Mouse (Mus musculus): ENCODE measurements around the gene Wdr66.
"Not testable (repeated sequence)": the region's sequence is repeated elsewhere in the genome, so short reads cannot be mapped to it uniquely, and the experiment has no call there.

Gene Wdr66

GRCm38 (mm10) chr5:123251834-123252233 is at the start of gene Wdr66:
Gene Wdr66, plus strand, starts transcription at chr5:123252102.
- DNase-seq (ENCODE audit: low spot score in 2 of 2) = peak; percentile 97

DNA sequence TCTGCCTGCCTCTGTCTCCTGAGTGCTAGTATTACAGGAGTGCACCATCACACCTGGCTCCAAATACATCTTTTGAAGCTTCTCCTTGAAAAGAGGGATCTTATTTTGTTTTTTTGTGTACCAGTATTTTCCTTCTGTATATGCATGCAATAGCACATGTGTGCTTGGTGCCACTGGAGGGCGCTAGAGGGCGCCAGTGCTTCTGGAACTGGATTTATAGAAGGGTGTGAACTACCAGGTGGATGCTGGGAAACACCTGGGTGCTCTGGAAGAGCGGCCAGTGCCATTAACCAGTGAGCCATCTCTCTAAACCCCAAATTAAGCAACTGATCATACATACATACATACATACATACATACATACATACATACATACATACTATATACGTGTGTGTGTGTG is 49.1 kb upstream of the Wdr66 start:
- not testable (repeated sequence) for DNase-seq (ENCODE audit: low spot score in 2 of 2)

DNA sequence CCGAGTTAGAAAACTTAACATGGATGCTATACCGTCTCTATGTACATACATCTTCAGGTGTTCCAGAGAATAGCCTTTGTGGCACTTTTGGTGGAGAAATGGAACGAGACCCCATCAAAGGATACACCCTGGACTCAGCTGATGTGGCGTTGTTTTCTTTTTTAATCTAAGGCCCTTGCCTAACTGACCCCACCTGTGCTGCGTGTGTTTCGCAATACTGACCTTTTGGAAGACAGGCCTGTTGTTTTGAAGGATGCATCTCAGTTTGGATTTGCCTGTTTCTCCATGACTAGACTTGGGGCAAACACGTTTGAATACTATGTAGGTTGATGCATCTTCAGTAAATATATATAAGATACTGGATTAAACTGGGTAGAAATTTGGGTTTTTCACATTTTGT is 48.3 kb upstream of the Wdr66 start:
- DNase-seq (ENCODE audit: low spot score in 2 of 2) = not testable (repeated sequence)

DNA sequence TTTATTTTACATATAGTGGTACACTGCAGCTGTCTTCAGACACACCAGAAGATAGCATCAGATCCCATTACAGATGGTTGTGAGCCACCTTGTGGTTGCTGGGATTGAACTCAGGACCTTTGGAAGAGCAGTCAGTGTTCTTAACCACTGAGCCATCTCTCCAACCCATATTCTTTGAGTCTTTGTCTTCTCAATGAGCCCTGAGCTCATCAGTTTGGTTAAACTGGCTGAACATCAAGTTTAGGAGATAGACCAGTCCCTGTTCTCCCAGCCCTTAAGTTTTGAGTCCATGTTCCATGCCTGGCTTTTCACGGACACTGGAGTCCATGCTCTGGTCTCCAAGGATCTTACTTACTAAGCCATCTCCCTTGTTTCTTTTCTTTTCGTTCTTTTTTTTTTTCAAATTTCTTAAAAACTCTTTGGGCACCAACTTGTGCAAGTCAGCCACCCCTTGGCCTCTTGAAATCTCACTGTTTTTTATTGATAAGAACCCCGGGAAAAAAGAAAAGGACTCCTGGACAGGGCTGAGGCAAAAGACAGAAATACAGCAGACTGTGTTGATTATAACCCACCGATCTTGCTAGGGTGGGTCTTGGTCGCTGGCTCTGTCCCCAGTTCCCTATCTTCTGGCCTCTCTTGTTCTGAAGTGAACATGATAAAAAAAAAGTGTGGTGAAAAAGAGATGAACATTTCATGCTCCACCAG is 29.4 kb upstream of the Wdr66 start:
- not testable (repeated sequence) for DNase-seq (ENCODE audit: low spot score in 2 of 2)

DNA sequence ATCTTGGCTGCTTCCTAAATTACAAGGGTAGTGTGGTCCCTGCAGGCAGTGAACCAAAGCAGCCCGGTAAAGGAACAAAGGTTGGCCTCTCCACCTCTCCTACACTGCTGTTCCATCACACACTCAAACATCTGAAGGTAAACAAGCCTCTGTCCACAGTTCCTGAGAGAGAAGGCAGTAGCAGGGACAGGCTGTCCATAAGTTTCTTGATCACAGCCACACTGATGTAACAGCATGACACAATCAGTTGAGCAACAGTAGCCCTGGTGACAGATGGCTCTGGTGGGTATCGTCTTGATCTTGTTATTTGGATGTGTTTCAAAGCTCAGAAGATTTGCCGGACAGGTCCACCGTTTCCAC is 28.9 kb upstream of the Wdr66 start:
- no peak for DNase-seq (ENCODE audit: low spot score in 2 of 2)

DNA sequence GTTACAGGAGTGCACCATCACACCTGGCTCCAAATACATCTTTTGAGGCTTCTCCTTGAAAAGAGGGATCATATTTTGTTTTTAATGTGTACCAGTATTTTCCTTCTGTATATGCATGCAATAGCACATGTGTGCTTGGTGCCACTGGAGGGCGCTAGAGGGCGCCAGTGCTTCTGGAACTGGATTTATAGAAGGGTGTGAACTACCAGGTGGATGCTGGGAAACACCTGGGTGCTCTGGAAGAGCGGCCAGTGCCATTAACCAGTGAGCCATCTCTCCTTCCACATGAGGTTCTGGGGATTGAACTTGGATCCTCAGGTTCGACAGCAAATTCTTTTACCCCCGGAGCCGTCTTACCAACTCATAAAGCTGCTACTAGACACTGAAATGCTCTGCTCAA is 28.0 kb upstream of the Wdr66 start:
- DNase-seq (ENCODE audit: low spot score in 2 of 2) = not testable (repeated sequence)

DNA sequence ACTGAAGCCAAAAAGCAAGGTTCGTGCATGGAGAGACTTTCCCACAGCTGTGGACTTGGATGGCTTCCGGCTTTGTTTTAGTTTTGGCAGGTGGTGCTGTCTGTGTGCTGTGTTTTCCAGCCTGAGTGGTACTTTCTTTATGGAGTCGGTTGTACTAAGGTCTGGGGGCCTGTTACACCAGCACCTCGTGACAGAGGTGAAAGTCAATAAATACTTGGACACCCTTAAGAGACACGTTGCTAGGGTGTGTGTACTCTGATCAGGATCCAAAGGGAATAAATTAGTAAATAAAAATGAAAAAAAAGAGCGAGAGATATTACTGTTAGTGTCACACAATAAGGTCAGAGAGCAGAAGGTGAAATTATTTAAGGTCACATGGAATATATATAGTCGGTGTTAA is 25.1 kb upstream of the Wdr66 start:
- DNase-seq (ENCODE audit: low spot score in 2 of 2) = peak in 1 of 2 experiments; percentile 11

- DNase-seq (ENCODE audit: low spot score in 2 of 2) = peak; percentile 98 to 99
Observed at GRCm38 (mm10) chr5:123227762-123228523, 24.0 kb upstream of the Wdr66 start.

DNA sequence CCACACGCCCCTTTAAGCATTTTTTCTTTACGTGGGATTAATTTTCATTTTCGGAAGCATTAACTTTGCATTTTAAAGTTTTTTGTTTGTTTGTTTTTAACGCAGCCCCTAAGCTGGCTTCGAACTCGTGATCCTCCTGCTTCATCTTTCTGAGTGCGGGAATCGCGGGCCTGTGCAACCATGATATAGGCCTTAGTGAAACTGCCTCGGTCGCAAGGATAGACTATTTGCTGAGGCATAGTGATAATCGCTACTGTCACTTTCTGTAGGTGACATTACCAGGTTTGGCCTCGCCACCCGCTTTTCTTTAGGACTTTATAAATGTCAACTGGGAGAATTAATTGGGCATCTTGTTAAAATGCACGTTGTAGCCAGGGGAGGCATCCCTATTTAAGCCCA is 23.4 kb upstream of the Wdr66 start:
- peak in 1 of 2 experiments; percentile 24 for DNase-seq (ENCODE audit: low spot score in 2 of 2)

- DNase-seq (ENCODE audit: low spot score in 2 of 2) = peak in 1 of 2 experiments; percentile 18
Observed at GRCm38 (mm10) chr5:123229296-123229695, 22.6 kb upstream of the Wdr66 start.

DNA sequence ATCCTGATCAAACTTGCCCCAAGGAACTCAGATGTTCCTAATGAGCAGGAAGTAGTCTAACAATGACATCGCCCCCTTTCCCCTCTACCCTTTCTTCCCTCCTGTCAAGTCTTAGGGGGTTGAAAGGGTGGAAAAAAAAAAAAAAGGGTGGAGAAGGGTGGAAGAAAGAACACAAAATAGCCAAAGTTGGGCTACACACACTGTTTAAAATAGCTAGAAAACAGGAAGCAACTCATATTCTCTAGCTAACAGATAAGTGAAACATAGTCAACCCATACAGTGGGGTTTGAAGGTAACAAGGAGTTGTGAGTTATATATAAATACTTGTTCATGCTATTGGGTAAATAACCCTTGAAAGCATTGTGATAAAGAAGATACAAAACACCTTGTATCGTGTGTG is 19.7 kb upstream of the Wdr66 start:
- DNase-seq (ENCODE audit: low spot score in 2 of 2) = no peak

GRCm38 (mm10) chr5:123235731-123236130 is 16.2 kb upstream of the Wdr66 start:
- DNase-seq (ENCODE audit: low spot score in 2 of 2) = peak in 1 of 2 experiments; percentile 57

DNA sequence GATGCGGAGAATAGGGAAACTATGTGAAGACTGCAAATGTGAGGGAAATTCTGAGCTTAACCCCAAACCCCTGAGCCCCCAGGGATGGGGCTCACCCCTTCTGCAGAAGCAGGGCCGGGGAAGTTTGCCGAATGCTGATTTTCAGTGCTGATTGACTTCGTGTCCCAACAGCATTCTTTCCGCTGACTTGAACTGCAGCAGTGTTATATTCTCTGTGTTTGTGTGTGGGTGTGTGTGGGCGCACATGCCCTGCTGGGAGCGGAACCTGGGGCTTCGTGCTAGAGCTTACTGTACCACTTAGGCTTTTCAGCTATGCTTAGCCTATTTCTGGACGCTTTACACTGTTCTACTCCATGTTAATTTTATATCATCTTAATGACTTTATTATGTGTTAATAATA is 15.5 kb upstream of the Wdr66 start:
- peak; percentile 38 to 53 for DNase-seq (ENCODE audit: low spot score in 2 of 2)

DNA sequence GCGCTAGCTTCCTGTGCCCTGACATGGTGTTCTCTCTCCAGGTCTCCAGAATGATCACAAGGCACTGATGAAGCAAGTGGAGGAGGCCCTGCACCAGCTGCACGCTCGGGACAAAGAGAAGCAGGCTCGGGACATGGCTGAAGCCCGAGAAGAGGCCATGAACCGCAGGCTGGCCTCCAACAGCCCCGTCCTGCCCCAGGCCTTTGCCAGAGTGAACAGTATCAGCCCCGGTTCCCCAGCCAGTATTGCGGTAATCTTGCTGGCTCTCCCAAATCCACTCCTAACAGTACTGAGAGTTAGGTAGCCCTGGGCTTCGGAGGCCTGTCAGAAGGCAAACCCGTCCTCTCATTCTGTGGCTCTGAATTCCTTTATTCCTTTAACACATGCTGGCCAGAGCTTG is 12.4 kb upstream of the Wdr66 start:
- peak in 1 of 2 experiments; percentile 17 for DNase-seq (ENCODE audit: low spot score in 2 of 2)

GRCm38 (mm10) chr5:123245518-123245917 is 6.4 kb upstream of the Wdr66 start:
- peak in 1 of 2 experiments; percentile 70 for DNase-seq (ENCODE audit: low spot score in 2 of 2)

DNA sequence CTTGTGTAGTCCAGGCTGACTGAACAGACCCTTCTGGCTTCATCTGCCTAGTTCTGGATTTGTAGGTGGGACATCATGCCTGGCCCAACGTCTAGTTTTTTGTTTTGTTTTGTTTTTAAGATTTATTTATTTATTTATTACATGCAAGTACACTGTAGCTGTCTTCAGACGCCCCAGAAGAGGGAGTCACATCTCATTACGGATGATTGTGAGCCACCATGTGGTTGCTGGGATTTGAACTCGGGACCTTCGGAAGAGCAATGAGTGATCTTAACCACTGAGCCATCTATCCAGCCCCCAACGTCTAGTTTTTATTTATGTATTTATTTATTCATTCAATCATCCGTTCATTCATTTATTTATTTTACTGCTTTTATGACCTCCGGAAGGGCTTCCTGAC is 512 bp upstream of the Wdr66 start:
- DNase-seq (ENCODE audit: low spot score in 2 of 2) = no peak

- peak; percentile 85 to 91 for DNase-seq (ENCODE audit: low spot score in 2 of 2)
Observed at GRCm38 (mm10) chr5:123256841-123257755, 5.2 kb downstream of the Wdr66 start.

- peak in 1 of 2 experiments; percentile 57 for DNase-seq (ENCODE audit: low spot score in 2 of 2)
Observed at GRCm38 (mm10) chr5:123258990-123259389, 7.1 kb downstream of the Wdr66 start.

- no peak for DNase-seq (ENCODE audit: low spot score in 2 of 2)
Observed at GRCm38 (mm10) chr5:123260698-123261097, 8.8 kb downstream of the Wdr66 start.

DNA sequence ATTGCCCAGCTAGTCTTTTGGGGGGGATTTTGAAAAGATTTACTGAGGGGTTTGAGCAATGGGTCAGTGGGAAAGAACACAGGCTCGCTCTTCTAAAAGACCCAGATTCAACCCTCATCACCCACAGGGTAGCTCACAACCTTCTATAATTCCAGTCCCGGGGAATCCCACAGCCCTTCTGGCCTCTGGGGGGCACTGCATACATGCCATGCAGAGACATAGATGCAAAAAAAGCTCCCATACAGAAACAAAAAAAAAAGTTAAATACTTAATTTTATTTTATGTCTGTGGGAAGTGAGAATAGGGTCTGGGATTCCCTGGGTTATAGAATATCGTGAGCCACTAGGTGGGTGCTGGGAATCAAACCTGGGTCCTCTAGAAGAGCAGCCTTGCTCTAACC is 15.0 kb downstream of the Wdr66 start:
- no peak for DNase-seq (ENCODE audit: low spot score in 2 of 2)

- DNase-seq (ENCODE audit: low spot score in 2 of 2) = no peak
Observed at GRCm38 (mm10) chr5:123268477-123269474, 16.9 kb downstream of the Wdr66 start.

All from right cerebral cortex, postnatal 10 days (tissue).